35 mouse cellular contexts compared by ENCODE assay signal in the genomic region with DNA sequence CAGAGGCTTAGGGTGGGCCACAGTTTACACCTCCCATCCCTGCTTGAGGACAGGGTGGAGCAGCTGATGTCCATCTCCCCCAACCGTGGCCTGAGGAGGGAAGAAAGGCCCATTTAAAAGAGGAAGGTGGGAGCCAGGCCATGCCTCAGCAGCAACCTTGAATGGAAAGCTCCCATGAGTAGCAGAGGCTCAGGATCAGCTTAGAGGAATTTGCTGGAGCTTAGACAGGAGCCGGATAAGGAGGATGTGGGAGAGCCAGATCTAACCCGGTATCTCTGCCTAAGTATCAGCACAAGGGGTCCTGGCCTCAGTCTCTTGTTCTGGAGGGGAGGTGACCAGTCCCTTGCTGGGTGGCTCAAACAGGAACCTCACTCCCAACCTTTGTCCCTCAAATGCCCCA.
"Had no signal": no experiment of that assay in that cellular context is flagged by ENCODE, and none has a peak within 500 bp of the region (broad histone marks: within the 10 kb centered on the region; RNA-seq: fewer than 3 reads in every experiment).

No protein-coding gene starts in this region.

- H3K4me1 ChIP-seq: heart, embryonic 10.5 days; heart, embryonic 12.5 days; heart, embryonic 13.5 days; heart, embryonic 15.5 days; hindbrain, embryonic 12.5 days; intestine, embryonic 15.5 days; kidney, embryonic 15.5 days had no signal

- H3K4me2 ChIP-seq: heart, embryonic 11.5 days; heart, embryonic 12.5 days; heart, embryonic 13.5 days; heart, embryonic 15.5 days; hindbrain, embryonic 12.5 days; hindbrain, embryonic 13.5 days; hindbrain, embryonic 15.5 days; intestine, embryonic 15.5 days; kidney, embryonic 15.5 days had no signal

- H3K27me3 ChIP-seq: hindbrain, embryonic 13.5 days; hindbrain, embryonic 15.5 days; intestine, embryonic 15.5 days; kidney, embryonic 15.5 days had no signal

- H3K27ac ChIP-seq: heart, adult 2 months; heart, embryonic 10.5 days; heart, embryonic 13.5 days; heart, embryonic 15.5 days; hindbrain, embryonic 10.5 days; hindbrain, embryonic 12.5 days; hindbrain, embryonic 13.5 days; hindbrain, embryonic 15.5 days; hindbrain, postnatal 0 days; intestine, embryonic 15.5 days; kidney, embryonic 15.5 days; kidney, postnatal 0 days; layer of hippocampus, adult 2 months had no signal

- H3K9me3 ChIP-seq: heart, embryonic 10.5 days; heart, embryonic 12.5 days; heart, embryonic 13.5 days; heart, embryonic 15.5 days; hindbrain, embryonic 10.5 days; hindbrain, embryonic 12.5 days; hindbrain, embryonic 13.5 days; hindbrain, embryonic 15.5 days; intestine, embryonic 15.5 days; kidney, embryonic 15.5 days had no signal

- DNase-seq: heart, adult 2 months; heart, postnatal 10 days; heart, postnatal 14 days; heart, postnatal 36 days; heart, postnatal 4 days; kidney, adult 11 months; kidney, adult 18-20 months; kidney, adult 2 months; kidney, adult 8-10 months; kidney, adult 9 months; kidney, postnatal 10 days; kidney, postnatal 14 days; kidney, postnatal 25 days; kidney, postnatal 36 days; kidney, postnatal 4 days; layer of hippocampus, adult 9-11 months; layer of hippocampus, postnatal 36 days had no signal

- H3K36me3 ChIP-seq: heart, embryonic 10.5 days; heart, embryonic 12.5 days; heart, embryonic 13.5 days; heart, embryonic 15.5 days; hindbrain, embryonic 10.5 days; hindbrain, embryonic 12.5 days; hindbrain, embryonic 13.5 days; hindbrain, embryonic 15.5 days; intestine, embryonic 15.5 days; kidney, embryonic 15.5 days had no signal

- ATAC-seq: hindbrain, embryonic 16.5 days; hindbrain, postnatal 0 days; inflammation-experienced regulatory T-cells, adult 6 months; intestine, embryonic 15.5 days; intestine, embryonic 16.5 days; intestine, postnatal 0 days had no signal

- H3K9ac ChIP-seq: heart, embryonic 12.5 days; heart, embryonic 13.5 days; heart, embryonic 15.5 days; hindbrain, embryonic 12.5 days; hindbrain, embryonic 13.5 days; hindbrain, embryonic 15.5 days; intestine, embryonic 15.5 days; kidney, embryonic 15.5 days had no signal

- H3K4me3 ChIP-seq: heart, adult 2 months; heart, embryonic 10.5 days; heart, embryonic 12.5 days; heart, embryonic 13.5 days; heart, embryonic 15.5 days; hindbrain, embryonic 10.5 days; hindbrain, embryonic 12.5 days; hindbrain, embryonic 13.5 days; hindbrain, embryonic 15.5 days; intestine, embryonic 15.5 days; kidney, embryonic 15.5 days; layer of hippocampus, adult 2 months had no signal
